Mouse (Mus musculus) hindbrain, postnatal 0 days (tissue): ENCODE measurements around the gene Dlgap1. TPM values are rescaled to one million over a fixed set of nuclear protein-coding genes. Genes with fewer than 3 reads are reported as not detected.

Experiments used
- ATAC-seq: fragments of 200-750 bp; cut with Nextera tagmentation; 2 replicates; pipeline ENCODE4 v1.8.0; 2017; ENCODE audit warnings: mild to moderate bottlenecking, moderate TSS enrichment, moderate library complexity
- DNase-seq: peaks from one replicate; pipeline ENCODE4 v3.0.0-alpha.2; 2015; ENCODE audit warnings: low spot score
- H3K27ac ChIP-seq: fragments of 300-500 bp; sonication (generic); 2 replicates; pipeline ENCODE4 v1.5.1; 2014; ENCODE audit warnings: mild to moderate bottlenecking
- H3K27me3 ChIP-seq: fragments of 300-500 bp; sonication (generic); 2 replicates; pipeline ENCODE4 v1.6.1; 2014; ENCODE audit warnings: low read length, mixed read lengths; ENCODE audit not compliant: insufficient read depth
- H3K36me3 ChIP-seq: fragments of 300-500 bp; sonication (generic); 2 replicates; pipeline ENCODE4 v1.6.1; 2014; ENCODE audit warnings: low read length, mixed read lengths; ENCODE audit not compliant: insufficient read depth
- H3K4me1 ChIP-seq: fragments of 300-500 bp; sonication (generic); 2 replicates; pipeline ENCODE4 v1.6.1; 2014; ENCODE audit warnings: antibody characterized with exemption, low read length, mixed read lengths; ENCODE audit not compliant: insufficient read depth
- H3K4me2 ChIP-seq: fragments of 300-500 bp; sonication (generic); 2 replicates; pipeline ENCODE4 v1.6.1; 2014; ENCODE audit warnings: low read depth, mild to moderate bottlenecking, low read length, moderate library complexity, mixed read lengths
- H3K4me3 ChIP-seq: fragments of 300-500 bp; sonication (generic); 2 replicates; pipeline ENCODE4 v1.5.1; 2014; ENCODE audit warnings: low read length
- H3K9ac ChIP-seq: fragments of 300-500 bp; sonication (generic); replicated peaks from 2 replicates; pipeline ENCODE4 v1.6.1; 2014; ENCODE audit warnings: mild to moderate bottlenecking, low read length, moderate library complexity, mixed read lengths
- H3K9me3 ChIP-seq: fragments of 300-500 bp; sonication (generic); 2 replicates; pipeline ENCODE4 v1.6.1; 2016; ENCODE audit warnings: low read length, mixed read lengths
- CTCF ChIP-seq: IDR thresholded peaks from 2 replicates; pipeline ENCODE4 v1.5.1; 2016; ENCODE audit warnings: antibody characterized with exemption, control low read depth, low read depth
- WGBS: fragments of 180-500 bp; shearing (Covaris S2); extraction: QIAGEN DNeasy Blood & Tissue Kit; methylation state at CpG from one replicate; pipeline ENCODE4 v1.1.7; 2014; 5-methylcytosine and 5-hydroxymethylcytosine counted together
- polyA plus RNA-seq: library from polyadenylated mRNA; unstranded; fragments of >200 nt; fragmentation: Nextera tagmentation; extraction: Ambion mirVana; gene quantifications from 2 replicates; pipeline ENCODE4 v1.2.1, GENCODE M21; 2015
- total RNA-seq: library from RNA; depleted of rRNA; stranded (reverse); fragments of >200 nt; gene quantifications from 2 replicates; pipeline ENCODE4 v1.2.3, GENCODE M21; 2014

The Dlgap1 gene
- total and polyA plus RNA-seq, 2 experiments from 2014 or later: 33.8 to 117 TPM

DNA sequence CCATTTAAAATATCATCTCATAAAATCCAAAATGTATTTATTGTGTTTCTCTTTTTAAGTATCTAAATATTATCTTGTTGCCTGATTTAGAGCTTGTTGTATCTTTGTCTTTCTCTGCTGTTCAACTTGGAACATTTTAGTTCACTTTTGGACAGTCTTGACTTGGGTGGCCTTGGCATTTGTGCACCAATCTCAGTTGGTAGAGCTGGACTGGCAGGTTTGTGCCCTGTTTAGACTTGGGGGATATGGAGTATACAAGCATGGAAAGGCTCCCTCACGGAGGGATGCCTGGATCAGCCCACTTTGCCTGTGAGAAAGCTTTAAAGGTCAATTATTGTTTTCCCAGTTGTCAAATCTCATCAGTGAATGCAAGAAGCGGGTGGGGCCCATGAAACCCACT, 27.5 kb downstream of the Dlgap1 start:
- no peaks in the 10 kb centered on the region for H3K27me3 ChIP-seq
- 80% methylated on average over 2 of the region's 2 CpGs for WGBS

GRCm38 (mm10) chr17:70002026-70002425, 33.2 kb downstream of the Dlgap1 start:
- Histone ChIP-seq H3K27me3 (no peaks in the 10 kb centered on the region), H3K4me3 (no peak overlapping the region), H3K4me2 (no peak overlapping the region), H3K36me3 (no peaks in the 10 kb centered on the region), H3K9ac (no peak overlapping the region), H3K4me1 (no peaks in the 10 kb centered on the region), H3K27ac (no peak overlapping the region), H3K9me3 (no peaks in the 10 kb centered on the region)
- 79% methylated on average over 3 of the region's 3 CpGs for WGBS
- no peak for TF ChIP-seq CTCF
- ATAC-seq (no peak), DNase-seq (no peak)

More for the DNA sequence above, 27.5 kb downstream of the Dlgap1 start:
- Histone ChIP-seq H3K4me3 (no peak overlapping the region), H3K4me2 (no peak overlapping the region), H3K27ac (no peak overlapping the region), H3K9me3 (no peaks in the 10 kb centered on the region), H3K36me3 (no peaks in the 10 kb centered on the region), H3K4me1 (no peaks in the 10 kb centered on the region), H3K9ac (no peak overlapping the region)
- TF ChIP-seq CTCF: no peak
- ATAC-seq (no peak), DNase-seq (no peak)

DNA sequence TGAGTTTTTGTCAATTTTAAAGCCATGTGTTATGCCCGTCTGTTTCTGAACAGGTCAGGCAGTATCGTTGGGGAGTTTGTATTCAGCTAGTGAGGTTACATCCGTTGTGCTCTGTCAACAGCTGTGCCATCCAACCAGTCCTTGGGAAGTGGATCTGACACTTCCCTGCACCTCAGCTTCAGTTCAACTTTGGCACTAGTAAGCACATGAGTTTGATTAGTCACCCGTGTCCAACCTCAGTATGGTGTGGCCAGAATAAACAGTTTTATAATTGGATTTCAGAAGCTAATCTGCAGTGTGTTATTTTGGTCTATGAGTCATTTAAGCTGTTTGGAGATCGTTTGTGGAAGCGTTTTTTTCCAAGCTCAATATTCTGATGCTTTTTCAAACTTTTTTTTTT, 35.8 kb downstream of the Dlgap1 start:
- no peak overlapping the region for H3K4me2 ChIP-seq
- H3K27ac ChIP-seq: no peak overlapping the region
- no peak for TF ChIP-seq CTCF
- 70% methylated on average over 6 of the region's 6 CpGs for WGBS
- ATAC-seq: no peak
- no peaks in the 10 kb centered on the region for H3K36me3 ChIP-seq
- no peak overlapping the region for H3K9ac ChIP-seq
- no peaks in the 10 kb centered on the region for H3K9me3 ChIP-seq
- H3K4me1 ChIP-seq: no peaks in the 10 kb centered on the region
- no peak overlapping the region for H3K4me3 ChIP-seq
- H3K27me3 ChIP-seq: no peaks in the 10 kb centered on the region
- no peak for DNase-seq

DNA sequence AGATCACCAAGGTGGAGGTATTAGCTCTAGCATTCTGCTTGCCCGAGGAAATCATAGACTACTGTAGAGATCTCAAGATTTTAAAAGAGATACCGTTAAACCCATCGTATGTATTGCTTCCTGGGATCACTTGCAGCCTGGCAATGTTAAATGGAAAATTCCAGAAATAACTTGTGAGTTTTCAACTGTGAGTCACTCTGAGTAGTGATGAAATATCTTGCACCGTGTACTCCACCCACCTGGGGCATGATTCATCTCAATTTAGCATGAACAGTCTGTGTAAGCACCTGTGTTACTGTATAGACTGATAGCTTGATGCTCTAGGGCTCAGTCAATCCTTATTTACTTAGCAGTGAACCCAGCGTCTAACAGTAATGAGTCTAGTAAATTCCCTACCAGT, 38.7 kb downstream of the Dlgap1 start:
- no peak for DNase-seq
- no peak overlapping the region for H3K27ac ChIP-seq
- H3K4me1 ChIP-seq: no peaks in the 10 kb centered on the region
- no peak overlapping the region for H3K4me3 ChIP-seq
- no peak overlapping the region for H3K9ac ChIP-seq
- H3K27me3 ChIP-seq: no peaks in the 10 kb centered on the region
- H3K36me3 ChIP-seq: no peaks in the 10 kb centered on the region
- H3K9me3 ChIP-seq: no peaks in the 10 kb centered on the region
- 91% methylated on average over 5 of the region's 5 CpGs for whole genome bisulfite sequencing
- no peak overlapping the region for H3K4me2 ChIP-seq
- no peak for ATAC-seq
- TF ChIP-seq CTCF: no peak

DNA sequence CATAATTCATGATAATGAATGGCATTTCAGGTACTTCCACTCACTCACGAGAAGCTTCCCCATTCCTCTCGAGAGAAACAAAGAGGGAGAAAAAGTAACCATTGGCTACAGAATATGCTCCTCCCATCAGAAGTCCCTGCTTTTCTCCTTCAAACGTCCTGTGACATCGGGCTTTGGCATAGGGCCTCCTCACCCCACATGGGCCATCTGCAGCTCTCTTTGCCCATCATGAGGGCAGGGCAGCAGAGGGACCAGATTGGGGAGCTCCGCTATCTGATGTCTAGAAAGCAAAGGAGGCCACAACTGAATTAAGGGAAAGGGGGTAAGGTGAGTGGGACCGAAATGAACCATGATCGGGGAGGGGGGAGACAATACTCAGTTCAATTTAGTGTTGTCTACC, 47.6 kb downstream of the Dlgap1 start:
- Histone ChIP-seq H3K9me3 (no peaks in the 10 kb centered on the region), H3K27ac (no peak overlapping the region), H3K4me3 (no peak overlapping the region), H3K27me3 (no peaks in the 10 kb centered on the region), H3K4me1 (no peaks in the 10 kb centered on the region), H3K36me3 (no peaks in the 10 kb centered on the region), H3K9ac (no peak overlapping the region), H3K4me2 (no peak overlapping the region)
- ATAC-seq: no peak
- TF ChIP-seq CTCF: no peak
- 75% methylated on average over 7 of the region's 7 CpGs for WGBS
- no peak for DNase-seq

GRCm38 (mm10) chr17:70020376-70020775, 51.5 kb downstream of the Dlgap1 start:
- H3K4me3 ChIP-seq: no peak overlapping the region
- H3K4me2 ChIP-seq: no peak overlapping the region
- H3K9me3 ChIP-seq: no peaks in the 10 kb centered on the region
- H3K27me3 ChIP-seq: no peaks in the 10 kb centered on the region
- no peaks in the 10 kb centered on the region for H3K36me3 ChIP-seq
- DNase-seq (no peak), ATAC-seq (no peak)
- H3K27ac ChIP-seq: no peak overlapping the region
- no peaks in the 10 kb centered on the region for H3K4me1 ChIP-seq
- WGBS: 75% methylated on average over 4 of the region's 4 CpGs
- H3K9ac ChIP-seq: no peak overlapping the region
- TF ChIP-seq CTCF: no peak

DNA sequence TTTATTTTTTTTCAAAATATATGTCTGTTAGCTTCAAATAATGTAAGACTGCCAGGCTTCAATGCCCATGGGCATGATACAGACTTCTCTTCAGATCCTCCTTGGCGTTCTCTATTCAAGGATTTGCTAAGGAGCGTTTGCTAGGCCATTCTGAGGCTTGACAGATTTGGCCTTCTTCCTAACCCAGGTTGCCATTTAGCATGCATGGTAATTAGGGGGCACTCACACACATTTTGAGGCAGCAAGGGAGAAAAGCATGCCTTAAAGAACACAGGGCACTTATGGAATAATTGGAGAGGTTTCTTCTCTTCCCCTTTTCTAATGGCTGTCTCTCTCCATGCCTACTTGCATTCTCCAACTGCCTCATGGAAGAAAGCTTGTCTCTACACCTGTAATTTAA, 53.7 kb downstream of the Dlgap1 start:
- ATAC-seq (no peak), DNase-seq (no peak)
- H3K9ac ChIP-seq: no peak overlapping the region
- H3K27ac ChIP-seq: no peak overlapping the region
- no peaks in the 10 kb centered on the region for H3K27me3 ChIP-seq
- WGBS: 44% methylated on average over 2 of the region's 2 CpGs
- no peaks in the 10 kb centered on the region for H3K36me3 ChIP-seq
- no peak for TF ChIP-seq CTCF
- no peaks in the 10 kb centered on the region for H3K9me3 ChIP-seq
- no peaks in the 10 kb centered on the region for H3K4me1 ChIP-seq
- H3K4me3 ChIP-seq: no peak overlapping the region
- H3K4me2 ChIP-seq: no peak overlapping the region
